Mouse (Mus musculus) testis, postnatal 10 days (tissue): ENCODE data around the gene Znrf1.

Source experiments
- DNase-seq: peaks from one replicate; pipeline ENCODE4 v3.0.0; 2021; ENCODE audit warnings: low spot score

Znrf1 gene

GRCm38 (mm10) chr8:111599707-111600444, 64.0 kb downstream of the Znrf1 start:
- DNase-seq, result no peak

GRCm38 (mm10) chr8:111602050-111602449, 66.2 kb downstream of the Znrf1 start:
- no peak for DNase-seq

GRCm38 (mm10) chr8:111604986-111605385, 69.1 kb downstream of the Znrf1 start:
- no peak for DNase-seq

DNA sequence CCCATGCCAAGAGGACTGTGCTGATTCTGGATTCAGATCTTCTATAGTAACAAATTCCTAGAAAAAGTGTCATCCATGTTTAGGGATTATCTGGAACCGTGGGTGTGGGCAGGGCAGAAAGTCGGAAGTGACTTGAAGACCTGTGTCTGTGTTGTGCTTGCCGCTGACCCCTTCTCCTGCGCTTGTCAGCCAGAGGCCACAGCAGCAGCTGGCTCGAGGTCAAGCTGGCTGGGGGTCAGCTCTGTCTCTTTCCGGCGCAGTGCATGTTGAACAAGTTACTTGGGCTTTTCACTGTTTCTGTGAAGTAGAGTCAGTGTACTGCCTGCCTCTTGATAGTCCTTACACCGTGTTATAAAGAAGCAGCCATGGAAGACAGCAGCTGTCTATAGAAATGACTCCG, 71.1 kb downstream of the Znrf1 start:
- DNase-seq, result no peak

- no peak for DNase-seq
Measured at GRCm38 (mm10) chr8:111607414-111607813, 71.5 kb downstream of the Znrf1 start.

GRCm38 (mm10) chr8:111613181-111613580, 77.3 kb downstream of the Znrf1 start:
- DNase-seq, result no peak

GRCm38 (mm10) chr8:111614786-111615701, 79.1 kb downstream of the Znrf1 start:
- no peak for DNase-seq

- no peak for DNase-seq
Measured at GRCm38 (mm10) chr8:111617812-111618211, 81.9 kb downstream of the Znrf1 start.

DNA sequence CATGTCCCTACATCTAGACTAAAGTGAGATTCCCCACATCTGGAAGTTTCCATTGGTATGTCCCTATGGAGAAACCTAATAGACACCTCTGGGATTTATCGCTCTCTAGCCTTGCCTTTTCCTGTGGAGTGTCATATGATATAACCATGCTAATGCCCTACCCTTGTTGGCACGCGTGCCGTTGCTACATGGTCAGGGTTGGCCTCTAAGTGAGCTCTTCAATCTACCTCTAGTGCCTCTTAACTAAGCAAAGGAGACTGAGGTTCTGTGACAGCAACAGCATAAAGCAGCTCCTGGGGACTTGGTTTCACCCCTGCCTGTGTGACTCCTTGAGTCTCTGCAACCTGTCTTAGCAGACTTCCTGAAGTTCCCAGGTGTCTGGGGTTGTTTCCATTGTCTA, 82.4 kb downstream of the Znrf1 start:
- no peak for DNase-seq

DNA sequence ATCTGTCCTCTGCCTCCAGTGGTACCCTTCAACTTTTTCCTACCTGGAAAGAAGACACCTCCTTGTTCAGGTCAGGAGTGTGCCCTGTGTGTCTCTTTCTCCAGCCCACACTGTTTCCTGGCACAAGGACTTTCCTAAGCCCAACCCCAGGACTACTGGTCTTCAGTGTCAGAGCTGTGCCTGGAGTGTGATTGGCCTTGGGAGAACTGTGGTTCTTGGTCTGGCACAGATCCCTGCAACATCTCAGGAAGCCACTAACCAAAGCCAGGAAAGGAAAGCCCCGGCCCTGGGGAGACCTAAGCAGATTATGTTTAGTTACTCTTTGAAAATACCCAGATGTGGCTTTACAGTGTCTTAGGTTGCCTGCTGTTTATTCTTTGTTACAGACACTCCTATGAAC, 84.0 kb downstream of the Znrf1 start:
- DNase-seq, result no peak

DNA sequence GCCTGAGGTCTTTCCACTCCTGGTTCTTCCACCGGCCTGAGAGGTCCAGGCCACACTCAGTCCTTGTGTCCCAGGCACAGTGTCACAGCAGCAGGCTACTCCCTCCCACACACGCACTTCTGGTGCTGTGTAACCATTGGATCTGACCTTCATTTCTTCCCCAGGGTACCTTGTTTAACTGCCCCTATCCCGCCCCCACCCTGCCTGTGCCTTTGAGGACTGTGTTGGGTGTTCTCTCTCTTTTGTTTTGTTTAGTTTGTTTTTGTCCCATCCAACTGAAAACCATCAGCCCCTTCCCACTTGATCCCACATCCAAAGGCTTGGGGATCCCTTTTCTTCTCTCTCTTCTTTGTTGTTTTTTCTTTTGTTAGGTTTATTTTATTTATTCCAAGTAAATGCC, 86.2 kb downstream of the Znrf1 start:
- no peak for DNase-seq

GRCm38 (mm10) chr8:111622553-111622952, 86.7 kb downstream of the Znrf1 start:
- no peak for DNase-seq

DNA sequence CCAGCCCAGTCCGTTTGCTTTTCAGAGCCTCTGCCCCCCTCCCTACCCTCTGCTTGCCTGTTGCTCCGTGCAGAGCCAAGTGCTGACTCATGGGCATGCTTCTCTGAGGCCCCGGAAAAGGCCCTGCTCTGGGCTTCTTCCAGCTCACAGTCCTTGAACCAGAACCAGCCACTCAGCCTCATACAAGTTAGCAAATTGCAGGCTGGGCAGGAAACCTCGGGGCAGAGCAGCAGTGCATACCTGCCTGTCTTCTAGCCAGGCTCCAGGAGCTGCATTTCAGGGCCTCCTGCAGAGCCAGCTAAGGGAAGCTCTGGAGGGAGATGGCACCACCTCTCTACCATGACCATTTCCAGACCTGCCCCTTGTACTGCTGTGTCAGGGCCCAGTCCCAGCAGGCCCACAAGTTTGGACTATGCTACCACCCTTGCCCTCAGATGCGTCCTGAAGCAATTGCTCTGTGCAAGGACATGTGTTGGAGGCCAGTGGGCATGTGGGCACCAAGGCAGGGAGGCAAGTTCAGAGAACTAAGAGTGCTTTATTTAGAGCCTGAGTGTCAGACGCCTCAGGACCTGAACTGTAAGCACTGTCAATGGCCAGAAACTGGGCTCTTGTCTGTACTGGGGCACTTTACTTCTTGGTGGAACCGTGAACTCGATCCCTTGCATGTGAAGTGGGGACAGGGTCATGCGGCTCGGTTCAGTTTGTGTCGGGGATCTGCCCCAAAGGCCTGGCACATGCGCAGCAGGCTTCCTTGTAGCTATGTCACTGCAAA, 88.4 kb downstream of the Znrf1 start:
- DNase-seq, result peak; percentile 65

DNA sequence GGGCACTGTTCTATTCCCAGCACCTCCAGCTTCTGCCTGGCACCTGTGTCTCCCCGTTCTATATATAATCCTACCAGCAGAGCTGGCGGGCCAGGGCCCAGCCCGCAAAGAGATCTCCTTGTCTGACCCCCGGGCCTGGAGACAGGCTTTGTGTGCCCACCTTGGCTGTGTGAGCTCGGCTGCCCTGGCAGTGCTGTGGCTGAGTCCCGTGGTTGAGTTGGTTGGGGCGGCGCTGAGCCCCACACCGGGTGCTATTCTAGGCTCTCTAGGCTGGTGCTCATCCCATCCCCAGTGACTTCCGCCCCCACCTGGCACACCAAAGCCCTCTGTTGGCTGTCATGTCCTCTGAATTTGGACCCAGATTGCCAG, 88.9 kb downstream of the Znrf1 start:
- DNase-seq, result peak; percentile 49

GRCm38 (mm10) chr8:111625694-111626527, 90.0 kb downstream of the Znrf1 start:
- DNase-seq, result peak; percentile 87

GRCm38 (mm10) chr8:111626528-111626820, 90.6 kb downstream of the Znrf1 start:
- DNase-seq, result no peak

DNA sequence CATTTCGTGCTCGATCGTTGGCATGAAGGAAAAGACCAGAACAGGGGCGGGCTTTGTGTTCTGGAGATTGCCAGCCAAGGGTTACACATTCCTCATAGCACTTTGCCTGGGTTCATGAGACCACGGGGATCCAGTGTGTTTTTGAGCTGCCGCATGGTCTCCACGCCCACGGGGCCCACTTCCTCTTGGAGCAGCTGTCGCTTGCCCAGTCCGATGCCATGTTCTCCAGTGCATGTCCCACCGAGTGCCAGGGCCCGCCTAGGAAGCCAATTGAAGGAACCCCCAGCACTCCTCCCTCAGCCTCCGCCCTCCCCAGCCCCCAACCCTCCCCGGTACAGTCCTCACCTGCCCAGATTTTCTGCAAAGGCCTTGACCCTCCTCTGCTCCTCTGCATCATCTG, 91.0 kb downstream of the Znrf1 start:
- DNase-seq, result peak; percentile 47

DNA sequence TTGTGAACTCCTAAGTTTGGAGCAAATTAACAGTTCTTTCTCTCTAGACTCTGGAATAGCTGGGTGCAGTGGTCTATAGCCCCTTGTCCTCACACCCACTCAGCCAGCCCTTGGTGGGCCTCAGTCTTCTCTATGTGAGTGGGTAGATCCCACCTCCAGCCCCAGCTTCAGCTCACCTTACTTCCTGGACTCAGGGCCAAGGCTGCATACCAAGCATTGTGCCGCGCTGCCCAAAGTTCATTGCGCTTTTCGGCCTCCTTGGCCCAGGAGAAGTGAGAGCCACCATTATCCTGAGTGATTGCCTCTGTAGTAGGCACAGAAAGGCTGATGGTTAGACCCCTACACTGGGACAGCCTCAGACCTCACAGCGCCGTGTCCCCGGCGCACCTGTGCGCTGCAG, 92.0 kb downstream of the Znrf1 start:
- no peak for DNase-seq

DNA sequence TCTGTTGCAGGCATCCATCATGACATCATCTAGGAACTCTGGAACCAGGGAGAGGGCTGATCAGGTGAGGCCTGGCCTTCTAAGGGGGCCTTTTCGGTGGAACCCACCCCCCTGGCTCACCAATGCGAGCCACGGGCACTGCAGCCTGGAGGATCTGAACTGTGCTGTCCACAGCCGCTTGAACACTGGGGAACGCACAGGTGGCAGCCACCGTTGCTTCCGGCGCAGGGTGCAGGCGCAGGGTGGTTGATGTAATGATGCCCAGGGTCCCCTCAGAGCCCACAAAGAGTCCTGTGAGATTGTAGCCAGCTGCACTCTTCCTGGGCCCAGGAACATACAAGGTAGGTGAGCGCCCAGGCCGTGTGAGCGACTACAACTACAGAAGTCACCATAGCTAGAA, 92.5 kb downstream of the Znrf1 start:
- DNase-seq, result no peak

DNA sequence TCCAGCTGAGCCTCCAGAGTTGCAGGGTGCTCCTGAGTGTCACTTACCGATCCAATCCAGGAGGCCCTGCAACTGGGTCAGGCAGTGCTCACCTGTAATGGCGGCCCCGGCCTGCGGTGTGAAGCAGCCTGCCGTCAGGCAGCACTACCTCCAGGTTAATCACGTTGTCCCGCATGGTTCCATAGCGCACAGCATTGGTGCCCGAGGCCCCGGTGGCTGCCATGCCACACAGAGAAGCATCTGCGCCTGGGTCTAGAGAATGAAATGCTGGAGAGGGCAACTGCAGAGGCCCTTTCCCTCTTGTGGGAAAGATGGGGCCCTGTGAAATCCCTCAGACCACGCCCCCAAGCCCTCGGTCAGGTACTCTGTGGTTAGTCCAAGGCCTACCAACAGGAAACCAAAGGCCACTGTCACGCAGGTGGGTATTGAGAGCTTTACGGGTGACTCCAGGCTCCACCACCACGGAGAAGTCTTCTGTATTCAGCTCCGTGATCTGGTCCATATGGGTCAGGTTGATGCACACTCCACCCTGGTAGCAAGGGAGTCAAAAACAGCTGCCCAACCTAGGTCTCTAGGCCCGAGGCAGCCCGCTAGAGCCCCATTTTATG, 93.1 kb downstream of the Znrf1 start:
- DNase-seq, result peak; percentile 50

GRCm38 (mm10) chr8:111630105-111630521, 94.2 kb downstream of the Znrf1 start, which contains the start of gene Ldhd:
Gene Ldhd (minus strand): TSS chr8:111630374.
- peak; percentile 68 for DNase-seq
